ENCODE assay signal across 16 mouse cellular contexts in genomic region chr4:140616196-140616595, GRCm38 (mm10). TPM values are rescaled to one million over a fixed set of nuclear protein-coding genes. Genes with fewer than 3 reads are reported as not detected.
DNase-seq lines count a peak whose midpoint lies in the region; ATAC-seq lines count a peak whose summit lies in the region.
"Had no signal": no experiment of that assay in that cellular context is flagged by ENCODE, and none has a peak within 500 bp of the region (broad histone marks: within the 10 kb centered on the region; RNA-seq: fewer than 3 reads in every experiment).

No protein-coding gene starts in this region.

- WGBS in heart, embryonic 15.5 days, result 53% methylated on average over 7 of the region's 7 CpGs
- 37% methylated on average over 7 of the region's 7 CpGs for WGBS in kidney, embryonic 15.5 days
- WGBS in lung, embryonic 16.5 days, result 33% methylated on average over 7 of the region's 7 CpGs
- 74% methylated on average over 7 of the region's 7 CpGs for WGBS in neural tube, embryonic 15.5 days
- WGBS in forebrain, embryonic 11.5 days, result 88% methylated on average over 7 of the region's 7 CpGs

- H3K4me1 ChIP-seq in heart, embryonic 15.5 days (replicated peaks), result peaks cover 42% of the 10 kb centered on the region
- peaks cover 77% of the 10 kb centered on the region for H3K4me1 ChIP-seq in kidney, embryonic 15.5 days
- peaks cover 26% of the 10 kb centered on the region for H3K4me1 ChIP-seq in lung, embryonic 16.5 days (replicated peaks; ENCODE audit: control insufficient read depth, insufficient read depth, low read length)
- H3K4me1 ChIP-seq in neural tube, embryonic 15.5 days, result peaks cover 27% of the 10 kb centered on the region
- H3K4me1 ChIP-seq in forebrain, embryonic 11.5 days (replicated peaks; ENCODE audit: control insufficient read depth, insufficient read depth, low read length), result peaks cover 11% of the 10 kb centered on the region

- H3K9me3 ChIP-seq in heart, embryonic 15.5 days (replicated peaks), result no peaks in the 10 kb centered on the region
- no peaks in the 10 kb centered on the region for H3K9me3 ChIP-seq in kidney, embryonic 15.5 days (replicated peaks)
- no peaks in the 10 kb centered on the region for H3K9me3 ChIP-seq in lung, embryonic 16.5 days (ENCODE audit: control insufficient read depth, low read length)
- no peaks in the 10 kb centered on the region for H3K9me3 ChIP-seq in neural tube, embryonic 15.5 days (replicated peaks)
- H3K9me3 ChIP-seq in forebrain, embryonic 11.5 days (ENCODE audit: control insufficient read depth, low read length), result no peaks in the 10 kb centered on the region
- H3K9me3 ChIP-seq: embryonic facial prominence, embryonic 10.5 days; heart, embryonic 12.5 days; hindbrain, embryonic 13.5 days; neural tube, embryonic 13.5 days had no signal

- no peak overlapping the region for H3K9ac ChIP-seq in heart, embryonic 15.5 days
- no peak overlapping the region for H3K9ac ChIP-seq in kidney, embryonic 15.5 days
- no peak overlapping the region for H3K9ac ChIP-seq in lung, embryonic 16.5 days (ENCODE audit: low read length)
- no peak overlapping the region for H3K9ac ChIP-seq in neural tube, embryonic 15.5 days (replicated peaks)
- H3K9ac ChIP-seq in forebrain, embryonic 11.5 days (ENCODE audit: low read length), result no peak overlapping the region
- H3K9ac ChIP-seq: heart, embryonic 12.5 days; neural tube, embryonic 13.5 days had no signal

- H3K4me2 ChIP-seq in heart, embryonic 15.5 days, result no peak overlapping the region
- H3K4me2 ChIP-seq in kidney, embryonic 15.5 days, result no peak overlapping the region
- H3K4me2 ChIP-seq in lung, embryonic 16.5 days (ENCODE audit: low read depth, low read length), result no peak overlapping the region
- H3K4me2 ChIP-seq in neural tube, embryonic 15.5 days, result no peak overlapping the region
- no peak overlapping the region for H3K4me2 ChIP-seq in forebrain, embryonic 11.5 days (ENCODE audit: low read depth, low read length, severe bottlenecking)
- H3K4me2 ChIP-seq: heart, embryonic 12.5 days; hindbrain, embryonic 13.5 days; neural tube, embryonic 13.5 days had no signal

- H3K27ac ChIP-seq in heart, embryonic 15.5 days, result peak overlapping the region; percentile 80; the same call in 1 of the 2 replicates
- H3K27ac ChIP-seq in kidney, embryonic 15.5 days, result peak overlapping the region; percentile 84
- H3K27ac ChIP-seq in lung, embryonic 16.5 days (ENCODE audit: low read length), result peak overlapping the region; percentile 80; the same call in 1 of the 2 replicates
- H3K27ac ChIP-seq in neural tube, embryonic 15.5 days (replicated peaks), result no peak overlapping the region
- no peak overlapping the region for H3K27ac ChIP-seq in forebrain, embryonic 11.5 days (ENCODE audit: low read depth, low read length)
- H3K27ac ChIP-seq: embryonic facial prominence, embryonic 10.5 days; layer of hippocampus, adult 2 months; neural tube, embryonic 13.5 days had no signal

- no peaks in the 10 kb centered on the region for H3K36me3 ChIP-seq in heart, embryonic 15.5 days
- H3K36me3 ChIP-seq in kidney, embryonic 15.5 days, result peaks cover 6% of the 10 kb centered on the region
- H3K36me3 ChIP-seq in lung, embryonic 16.5 days (ENCODE audit: control insufficient read depth, insufficient read depth, low read length), result no peaks in the 10 kb centered on the region
- H3K36me3 ChIP-seq in neural tube, embryonic 15.5 days, result peaks cover 14% of the 10 kb centered on the region
- no peaks in the 10 kb centered on the region; the same call in 1 of the 2 replicates for H3K36me3 ChIP-seq in forebrain, embryonic 11.5 days (ENCODE audit: control insufficient read depth, insufficient read depth, low read length)

- DNase-seq in heart, adult 9 months (ENCODE audit: low spot score in 2 of 2), result no peak
- DNase-seq in 416B (ENCODE audit: low read depth), result peak; percentile 70
- DNase-seq in forebrain, embryonic 11.5 days (ENCODE audit: low spot score), result no peak
- DNase-seq in right cerebral cortex, adult 2 months (ENCODE audit: low spot score in 2 of 2), result no peak
- DNase-seq: cerebellum, adult 9-10 months; retina, postnatal 1 day; thymus, adult 2 months had no signal

- H3K27me3 ChIP-seq in heart, embryonic 15.5 days, result no peaks in the 10 kb centered on the region
- no peaks in the 10 kb centered on the region for H3K27me3 ChIP-seq in kidney, embryonic 15.5 days
- no peaks in the 10 kb centered on the region for H3K27me3 ChIP-seq in lung, embryonic 16.5 days (ENCODE audit: control insufficient read depth, insufficient read depth, low read depth, low read length)
- H3K27me3 ChIP-seq in neural tube, embryonic 15.5 days (replicated peaks), result no peaks in the 10 kb centered on the region
- no peaks in the 10 kb centered on the region for H3K27me3 ChIP-seq in forebrain, embryonic 11.5 days (ENCODE audit: control insufficient read depth, insufficient read depth, low read length)
- H3K27me3 ChIP-seq: heart, embryonic 12.5 days; hindbrain, embryonic 13.5 days; neural tube, embryonic 13.5 days had no signal

- H3K4me3 ChIP-seq in heart, embryonic 15.5 days, result no peak overlapping the region
- no peak overlapping the region for H3K4me3 ChIP-seq in kidney, embryonic 15.5 days (replicated peaks)
- H3K4me3 ChIP-seq in lung, embryonic 16.5 days (ENCODE audit: low read length), result no peak overlapping the region
- H3K4me3 ChIP-seq in neural tube, embryonic 15.5 days (replicated peaks), result no peak overlapping the region
- no peak overlapping the region for H3K4me3 ChIP-seq in forebrain, embryonic 11.5 days (ENCODE audit: low read depth, low read length)
- H3K4me3 ChIP-seq: embryonic facial prominence, embryonic 10.5 days; heart, embryonic 12.5 days; hindbrain, embryonic 13.5 days; layer of hippocampus, adult 2 months; neural tube, embryonic 13.5 days had no signal

- no peak for ATAC-seq in heart, embryonic 15.5 days (replicated peaks; ENCODE audit: insufficient number of reproducible peaks, insufficient read depth, low FRiP score, low read depth)
- ATAC-seq in kidney, embryonic 15.5 days (replicated peaks; ENCODE audit: low FRiP score), result no peak
- ATAC-seq in lung, embryonic 16.5 days (ENCODE audit: low read depth), result no peak
- ATAC-seq in neural tube, embryonic 15.5 days (ENCODE audit: low FRiP score), result no peak
- ATAC-seq in forebrain, embryonic 11.5 days (replicated peaks; ENCODE audit: low FRiP score), result no peak

RNA-seq across cellular contexts. Expression of gene Arhgef10l, which starts 49.6 kb away (rescaled TPM):
- polyA plus RNA-seq in heart, embryonic 15.5 days (2015; fragmentation: Nextera tagmentation; extraction: Ambion mirVana), result 15.3 and 21.8 TPM in 2 replicates
- polyA plus RNA-seq in kidney, embryonic 15.5 days (2015; fragmentation: Nextera tagmentation; extraction: Ambion mirVana), result 20.3 and 20.7 TPM in 2 replicates
- 15.5 and 15.8 TPM in 2 replicates for polyA plus RNA-seq in lung, embryonic 16.5 days (2015; fragmentation: Nextera tagmentation; extraction: Ambion mirVana)
- polyA plus RNA-seq in neural tube, embryonic 15.5 days (2015; fragmentation: Nextera tagmentation; extraction: Ambion mirVana), result 23.6 and 26.4 TPM in 2 replicates
- polyA plus RNA-seq in forebrain, embryonic 11.5 days (2014; fragmentation: Nextera tagmentation; extraction: Ambion mirVana), result 23.3 and 23.6 TPM in 2 replicates

Comparison
In these comparisons a context has a peak if more than half of its experiments do, and no peak if none do; other contexts are left out.
1. H3K27ac ChIP-seq: peak in heart, embryonic 15.5 days (single experiment), kidney, embryonic 15.5 days (single experiment) and lung, embryonic 16.5 days (single experiment); none in neural tube, embryonic 15.5 days (single experiment) and forebrain, embryonic 11.5 days (single experiment).